Mouse (Mus musculus): ENCODE measurements around the gene Raet1d. TPM values are rescaled to one million over a fixed set of nuclear protein-coding genes. Genes with fewer than 3 reads are reported as not detected.
"Not testable (repeated sequence)": the region's sequence is repeated elsewhere in the genome, so short reads cannot be mapped to it uniquely, and the experiment has no call there.

Raet1d gene
- 13.4 and 14.8 TPM in 2 replicates for polyA plus RNA-seq (2014; fragmentation: Nextera tagmentation; extraction: Ambion mirVana)

DNA sequence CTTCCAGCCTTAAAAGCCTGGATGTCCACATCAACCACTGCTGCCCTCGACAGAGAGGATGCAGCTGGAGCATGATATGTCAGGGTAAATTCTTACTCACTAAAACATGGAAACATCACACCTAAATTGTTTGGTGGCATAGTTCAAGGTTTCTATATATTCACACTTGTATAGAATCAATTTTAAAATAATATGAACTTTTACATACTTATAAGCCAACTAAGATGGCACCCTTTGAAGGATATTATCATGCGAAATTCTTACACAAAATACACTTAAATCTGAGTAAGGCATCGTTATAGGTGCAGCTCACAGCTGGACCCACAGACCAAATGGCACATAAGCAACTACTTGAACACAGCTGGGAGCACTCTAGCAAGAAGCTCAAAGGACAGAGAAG is at the start of gene Raet1d:
Gene Raet1d (plus strand): TSS at position 301 of the 400 bp plus-strand sequence.
- H3K9ac ChIP-seq (ENCODE audit: low read depth, low read length); H3K36me3 ChIP-seq (ENCODE audit: control insufficient read depth, insufficient read depth, low read length); H3K4me2 ChIP-seq; H3K9me3 ChIP-seq (replicated peaks; ENCODE audit: control insufficient read depth, low read length); H3K4me1 ChIP-seq (ENCODE audit: control insufficient read depth, insufficient read depth, low read length); H3K4me3 ChIP-seq (ENCODE audit: low read depth, low read length); H3K27ac ChIP-seq (ENCODE audit: low read depth, low read length); H3K27me3 ChIP-seq (ENCODE audit: control insufficient read depth, insufficient read depth, low read length); ATAC-seq (replicated peaks; ENCODE audit: insufficient number of reproducible peaks, low FRiP score, low TSS enrichment): not testable (repeated sequence)
- WGBS (ENCODE audit: insufficient replicate concordance): 59% methylated on average over 3 of the region's 3 CpGs

DNA sequence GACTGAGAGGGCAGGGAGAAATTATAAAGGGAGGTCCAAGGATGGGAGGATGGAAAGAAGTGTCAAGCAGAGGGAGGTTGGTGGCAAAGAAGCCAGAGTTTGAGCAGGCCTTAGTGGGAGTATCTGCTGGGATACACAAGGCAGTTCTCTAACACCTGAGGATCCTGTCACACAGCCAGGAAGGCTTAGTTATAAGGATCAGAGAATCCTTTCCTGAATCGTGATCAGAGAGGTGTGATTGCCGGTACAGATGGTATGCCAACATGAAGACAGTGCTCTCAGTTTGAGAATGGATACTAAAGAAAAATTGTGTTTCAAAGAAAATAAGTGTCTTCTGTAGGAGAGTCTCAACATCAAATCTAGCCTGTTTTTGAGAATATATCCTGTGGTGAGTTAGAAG is 37.5 kb upstream of the Raet1d start:
- H3K27me3 ChIP-seq (ENCODE audit: control insufficient read depth, insufficient read depth, low read length): no peaks in the 10 kb centered on the region
- H3K27ac ChIP-seq (ENCODE audit: low read depth, low read length): no peak overlapping the region
- no peak overlapping the region for H3K9ac ChIP-seq (ENCODE audit: low read depth, low read length)
- H3K36me3 ChIP-seq (ENCODE audit: control insufficient read depth, insufficient read depth, low read length): no peaks in the 10 kb centered on the region
- ATAC-seq (replicated peaks; ENCODE audit: insufficient number of reproducible peaks, low FRiP score, low TSS enrichment): no peak
- 88% methylated on average over 2 of the region's 2 CpGs for WGBS (ENCODE audit: insufficient replicate concordance)
- H3K9me3 ChIP-seq (replicated peaks; ENCODE audit: control insufficient read depth, low read length): no peaks in the 10 kb centered on the region
- H3K4me1 ChIP-seq (ENCODE audit: control insufficient read depth, insufficient read depth, low read length): no peaks in the 10 kb centered on the region
- H3K4me2 ChIP-seq: no peak overlapping the region
- no peak overlapping the region for H3K4me3 ChIP-seq (ENCODE audit: low read depth, low read length)

DNA sequence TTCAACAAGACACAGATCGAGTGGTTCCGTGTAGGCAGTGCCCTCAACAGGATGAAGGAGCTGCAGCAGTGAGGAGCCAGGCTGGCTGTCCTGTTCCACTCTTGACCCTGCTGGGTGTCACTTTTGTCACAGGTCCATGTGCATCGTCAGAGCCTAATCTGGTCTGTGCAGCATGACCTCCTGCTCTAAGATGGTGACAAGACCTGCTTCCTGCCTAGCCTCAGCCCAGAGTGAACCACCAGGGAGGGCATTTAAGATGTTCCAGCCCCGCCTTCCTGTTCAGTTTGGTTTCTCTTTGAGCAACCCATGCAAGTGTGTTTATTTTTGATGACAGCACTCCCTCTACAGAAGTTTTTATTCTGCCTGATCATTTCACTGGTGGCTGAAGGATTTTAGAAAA is 14.6 kb upstream of the Raet1d start:
- not testable (repeated sequence) for H3K9ac ChIP-seq (ENCODE audit: low read depth, low read length); ATAC-seq (replicated peaks; ENCODE audit: insufficient number of reproducible peaks, low FRiP score, low TSS enrichment); H3K27ac ChIP-seq (ENCODE audit: low read depth, low read length); H3K4me2 ChIP-seq; H3K36me3 ChIP-seq (ENCODE audit: control insufficient read depth, insufficient read depth, low read length); H3K4me1 ChIP-seq (ENCODE audit: control insufficient read depth, insufficient read depth, low read length); H3K27me3 ChIP-seq (ENCODE audit: control insufficient read depth, insufficient read depth, low read length); H3K4me3 ChIP-seq (ENCODE audit: low read depth, low read length); H3K9me3 ChIP-seq (replicated peaks; ENCODE audit: control insufficient read depth, low read length)
- 53% methylated on average over 4 of the region's 4 CpGs for WGBS (ENCODE audit: insufficient replicate concordance)

DNA sequence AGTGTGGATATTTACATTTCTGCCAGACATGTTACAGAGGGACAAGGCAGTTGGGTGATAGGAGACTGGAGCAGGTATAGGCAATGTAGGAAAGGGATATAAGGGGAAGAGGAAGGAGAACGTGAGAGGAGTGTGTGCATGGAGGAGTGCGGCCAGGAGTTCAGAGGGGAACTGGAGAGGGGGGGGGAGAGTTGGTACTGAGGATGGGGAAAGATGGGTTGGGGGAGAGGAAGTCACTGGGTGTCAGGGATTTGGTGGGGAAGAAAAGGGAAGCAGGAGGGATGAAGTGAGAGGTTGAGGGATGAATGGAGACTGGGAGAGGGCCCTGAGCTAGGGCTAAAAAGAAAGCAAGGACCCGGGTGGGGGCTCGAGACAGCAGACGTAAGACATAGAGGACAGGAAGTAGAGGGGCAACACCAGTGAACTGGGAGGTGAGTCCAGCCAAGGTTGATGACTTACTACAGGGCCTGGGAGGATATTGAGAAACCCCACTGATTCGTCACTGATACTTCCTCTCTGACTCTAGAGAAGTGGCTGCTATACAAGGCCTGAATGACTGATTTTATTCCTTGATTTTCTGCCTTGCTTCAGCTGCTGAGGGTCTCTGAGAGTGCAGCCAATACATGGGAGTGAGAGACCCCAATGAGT is 6.7 kb upstream of the Raet1d start:
- not testable (repeated sequence) for H3K36me3 ChIP-seq (ENCODE audit: control insufficient read depth, insufficient read depth, low read length); ATAC-seq (replicated peaks; ENCODE audit: insufficient number of reproducible peaks, low FRiP score, low TSS enrichment); H3K9me3 ChIP-seq (replicated peaks; ENCODE audit: control insufficient read depth, low read length); H3K27ac ChIP-seq (ENCODE audit: low read depth, low read length); H3K4me2 ChIP-seq; H3K4me3 ChIP-seq (ENCODE audit: low read depth, low read length); H3K9ac ChIP-seq (ENCODE audit: low read depth, low read length); H3K4me1 ChIP-seq (ENCODE audit: control insufficient read depth, insufficient read depth, low read length); H3K27me3 ChIP-seq (ENCODE audit: control insufficient read depth, insufficient read depth, low read length)
- 70% methylated on average over 6 of the region's 6 CpGs for WGBS (ENCODE audit: insufficient replicate concordance)

DNA sequence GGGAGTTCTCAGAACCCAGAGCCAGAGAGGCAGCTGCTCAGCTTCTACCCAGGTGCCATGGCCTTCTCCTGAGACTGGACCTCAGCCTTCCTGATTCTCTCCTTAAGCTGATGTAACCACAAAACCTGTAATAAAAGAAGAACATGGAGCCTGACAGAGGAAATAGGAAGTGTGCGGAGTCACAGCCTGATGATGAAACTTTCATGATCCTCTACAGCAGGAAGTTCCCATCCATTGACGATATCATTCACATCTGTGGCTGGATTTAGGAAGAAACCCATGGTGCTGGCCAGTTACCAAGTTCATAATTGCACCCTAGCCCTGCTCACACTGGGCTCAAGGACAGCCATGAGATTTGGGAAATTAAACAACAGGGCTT is 6.2 kb upstream of the Raet1d start:
- not testable (repeated sequence) for H3K4me1 ChIP-seq (ENCODE audit: control insufficient read depth, insufficient read depth, low read length); ATAC-seq (replicated peaks; ENCODE audit: insufficient number of reproducible peaks, low FRiP score, low TSS enrichment); H3K27me3 ChIP-seq (ENCODE audit: control insufficient read depth, insufficient read depth, low read length); H3K4me2 ChIP-seq; H3K4me3 ChIP-seq (ENCODE audit: low read depth, low read length); H3K36me3 ChIP-seq (ENCODE audit: control insufficient read depth, insufficient read depth, low read length); H3K9me3 ChIP-seq (replicated peaks; ENCODE audit: control insufficient read depth, low read length); H3K9ac ChIP-seq (ENCODE audit: low read depth, low read length); H3K27ac ChIP-seq (ENCODE audit: low read depth, low read length)
- WGBS (ENCODE audit: insufficient replicate concordance): 87% methylated on average over 2 of the region's 2 CpGs

DNA sequence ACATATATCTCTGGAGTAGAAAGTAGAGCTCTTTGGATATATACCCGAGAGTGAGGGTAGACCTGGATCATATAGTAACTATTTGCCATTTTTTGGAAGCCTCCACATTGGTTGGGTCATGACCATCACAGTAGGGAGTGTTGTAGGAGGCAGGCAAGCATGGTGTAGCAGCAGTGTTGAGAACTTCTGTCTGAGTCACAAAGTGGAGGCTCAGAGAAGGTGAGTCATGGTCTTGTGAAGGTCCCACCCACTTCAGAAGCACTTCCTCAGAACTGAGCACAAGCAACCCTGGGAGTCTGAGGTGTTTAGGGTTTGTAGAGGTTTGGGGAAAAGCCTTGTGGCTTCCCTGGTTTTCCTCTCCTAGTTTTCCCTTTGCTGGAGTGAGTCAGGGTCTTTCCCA is 3.0 kb upstream of the Raet1d start:
- not testable (repeated sequence) for H3K9ac ChIP-seq (ENCODE audit: low read depth, low read length); H3K27ac ChIP-seq (ENCODE audit: low read depth, low read length); H3K4me1 ChIP-seq (ENCODE audit: control insufficient read depth, insufficient read depth, low read length); ATAC-seq (replicated peaks; ENCODE audit: insufficient number of reproducible peaks, low FRiP score, low TSS enrichment); H3K9me3 ChIP-seq (replicated peaks; ENCODE audit: control insufficient read depth, low read length); H3K36me3 ChIP-seq (ENCODE audit: control insufficient read depth, insufficient read depth, low read length); H3K27me3 ChIP-seq (ENCODE audit: control insufficient read depth, insufficient read depth, low read length); H3K4me3 ChIP-seq (ENCODE audit: low read depth, low read length); H3K4me2 ChIP-seq
- 69% methylated on average over 1 of the region's 1 CpGs for WGBS (ENCODE audit: insufficient replicate concordance)

DNA sequence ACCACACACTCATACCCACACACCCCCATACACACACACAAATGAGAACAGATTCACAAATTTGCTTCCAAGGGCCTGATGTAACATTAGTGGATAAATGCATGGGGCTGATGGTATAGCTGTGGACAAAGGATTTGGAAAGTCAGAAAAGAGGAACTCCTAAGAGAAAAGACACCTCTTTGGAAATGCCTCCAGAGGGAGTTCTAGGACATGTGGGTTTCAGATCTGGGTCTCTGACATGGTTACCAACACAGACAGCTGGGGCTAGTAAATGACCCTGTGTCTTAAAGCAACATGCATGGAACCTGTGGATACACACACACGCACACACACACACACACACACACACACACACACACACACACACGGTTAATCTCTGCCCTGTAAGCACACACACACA is 605 bp downstream of the Raet1d start:
- not testable (repeated sequence) for ATAC-seq (replicated peaks; ENCODE audit: insufficient number of reproducible peaks, low FRiP score, low TSS enrichment); H3K4me3 ChIP-seq (ENCODE audit: low read depth, low read length); H3K36me3 ChIP-seq (ENCODE audit: control insufficient read depth, insufficient read depth, low read length); H3K27me3 ChIP-seq (ENCODE audit: control insufficient read depth, insufficient read depth, low read length); H3K9me3 ChIP-seq (replicated peaks; ENCODE audit: control insufficient read depth, low read length); H3K4me2 ChIP-seq; H3K9ac ChIP-seq (ENCODE audit: low read depth, low read length); H3K27ac ChIP-seq (ENCODE audit: low read depth, low read length); H3K4me1 ChIP-seq (ENCODE audit: control insufficient read depth, insufficient read depth, low read length)
- 48% methylated on average over 2 of the region's 2 CpGs for WGBS (ENCODE audit: insufficient replicate concordance)

DNA sequence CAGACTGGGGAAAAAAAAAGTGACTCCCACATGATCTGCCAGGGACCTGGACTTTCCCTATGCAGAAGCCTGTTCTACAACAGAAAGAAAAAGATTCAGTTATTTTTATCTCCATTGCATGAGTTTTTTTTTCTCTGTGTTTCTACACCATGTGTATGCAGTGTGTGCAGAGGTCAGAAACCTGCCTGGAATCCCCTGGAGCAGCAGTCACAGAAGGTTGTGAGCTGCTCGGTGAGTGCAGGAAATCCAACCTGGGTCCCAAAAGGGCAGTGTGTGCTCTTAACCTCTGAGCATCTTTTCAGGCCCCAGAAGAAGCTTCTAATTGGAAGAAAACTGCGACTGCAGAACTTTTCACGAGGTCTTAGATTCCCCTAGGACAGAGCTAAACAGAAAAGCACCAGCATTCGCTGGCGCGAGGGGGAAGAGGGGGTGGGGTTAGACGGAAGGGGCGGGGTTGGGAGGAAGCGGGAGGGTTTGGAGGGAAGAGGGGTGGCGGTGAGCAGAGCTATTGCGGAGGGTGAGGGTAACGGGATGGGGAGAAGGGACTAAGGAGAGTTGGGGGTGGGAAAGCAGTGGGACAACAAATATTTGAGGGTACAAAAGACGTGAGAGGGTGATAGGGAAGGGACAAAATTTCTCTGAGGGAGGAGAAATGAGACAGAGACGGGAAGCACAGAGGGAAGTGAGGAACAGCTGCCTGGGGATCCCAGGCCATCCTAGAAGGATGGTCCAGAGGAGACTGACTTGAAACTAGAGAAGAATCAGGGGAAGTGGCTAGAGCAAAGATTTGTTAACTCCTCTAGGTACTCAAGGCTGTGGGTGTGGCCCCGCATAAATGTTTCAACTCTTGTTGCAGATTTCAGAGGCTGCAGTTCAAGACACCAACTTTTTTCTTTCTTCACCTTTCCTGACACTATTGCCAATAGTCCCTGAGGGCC is 1.3 kb downstream of the Raet1d start:
- H3K9me3 ChIP-seq (replicated peaks; ENCODE audit: control insufficient read depth, low read length); H3K27me3 ChIP-seq (ENCODE audit: control insufficient read depth, insufficient read depth, low read length); H3K4me1 ChIP-seq (ENCODE audit: control insufficient read depth, insufficient read depth, low read length); H3K27ac ChIP-seq (ENCODE audit: low read depth, low read length); H3K9ac ChIP-seq (ENCODE audit: low read depth, low read length); H3K36me3 ChIP-seq (ENCODE audit: control insufficient read depth, insufficient read depth, low read length): not testable (repeated sequence)
- 2% methylated on average over 9 of the region's 15 CpGs for WGBS (ENCODE audit: insufficient replicate concordance)
- peak overlapping the region; percentile 31; the same call in 1 of the 2 replicates for H3K4me2 ChIP-seq
- ATAC-seq (replicated peaks; ENCODE audit: insufficient number of reproducible peaks, low FRiP score, low TSS enrichment): peak; percentile 63; the same call in 1 of the 2 replicates
- H3K4me3 ChIP-seq (ENCODE audit: low read depth, low read length): peak overlapping the region; percentile 22; the same call in 1 of the 2 replicates

Measured in heart, embryonic 11.5 days (tissue).